ENCODE assay signal across 9 mouse cellular contexts in genomic region chr5:121453743-121454502, GRCm38 (mm10). TPM values are rescaled to one million over a fixed set of nuclear protein-coding genes. Genes with fewer than 3 reads are reported as not detected.
DNase-seq lines count a peak whose midpoint lies in the region; ATAC-seq and TF ChIP-seq lines count a peak whose summit lies in the region.
"Had no signal": no experiment of that assay in that cellular context is flagged by ENCODE, and none has a peak within 500 bp of the region (broad histone marks: within the 10 kb centered on the region; RNA-seq: fewer than 3 reads in every experiment).

No protein-coding gene starts in this region.

- peak overlapping the region; percentile 26; the same call in 1 of the 2 replicates for H3K27ac ChIP-seq in kidney, embryonic 14.5 days (ENCODE audit: low read depth, low read length)
- H3K27ac ChIP-seq in embryonic fibroblast, embryonic 13.5 days (ENCODE audit: insufficient read depth, low read length): no peak overlapping the region
- H3K27ac ChIP-seq in liver, embryonic 14.5 days: no peak overlapping the region; the same call in 1 of the 2 replicates

- TF ChIP-seq CTCF in embryonic fibroblast, embryonic 13.5 days (IDR thresholded peaks at IDR 0.05; ENCODE audit: borderline replicate concordance, insufficient read depth, low read length): no peak
- TF ChIP-seq CTCF in liver, embryonic 14.5 days (IDR thresholded peaks at IDR 0.05; ENCODE audit: low read depth): no peak

- H3K4me1 ChIP-seq in kidney, embryonic 14.5 days (ENCODE audit: control insufficient read depth, insufficient read depth, low read length): peaks cover 24% of the 10 kb centered on the region
- H3K4me1 ChIP-seq in embryonic fibroblast, embryonic 13.5 days (ENCODE audit: control insufficient read depth, insufficient read depth, low read length): 0 out of 2 replicates have a peak, but pooled peaks cover 4% of the 10 kb centered on the region
- peaks cover 8 to 15% of the 10 kb centered on the region in 2 experiments for H3K4me1 ChIP-seq in liver, embryonic 14.5 days (replicated peaks; ENCODE audit: control insufficient read depth in 2 of 2, insufficient read depth in 2 of 2, low read length in 1 of 2)

- H3K9ac ChIP-seq in kidney, embryonic 14.5 days (ENCODE audit: low read depth, low read length): no peak overlapping the region; the same call in 1 of the 2 replicates
- H3K9ac ChIP-seq in liver, embryonic 14.5 days (replicated peaks): no peak overlapping the region

- no peak overlapping the region for H3K4me2 ChIP-seq in kidney, embryonic 14.5 days (replicated peaks; ENCODE audit: low read depth, low read length)
- peak overlapping the region; percentile 86 for H3K4me2 ChIP-seq in liver, embryonic 14.5 days (ENCODE audit: low read depth)

- no peak for DNase-seq in kidney, postnatal 25 days
- DNase-seq in adipocyte (ENCODE audit: low spot score): peak; percentile 52
- no peak for DNase-seq in liver, embryonic 14.5 days (ENCODE audit: low read depth in 3 of 3, low spot score in 3 of 3)
- no peak for DNase-seq in left cerebral cortex, adult 8-10 months (ENCODE audit: low spot score in 2 of 2)
- no peak for DNase-seq in c-Kit-positive CD71-positive TER-119-positive erythroid progenitor cells, embryonic 14.5 days (ENCODE audit: low spot score)

- WGBS in kidney, embryonic 14.5 days: 84% methylated on average over 13 of the region's 13 CpGs
- 85% methylated on average over 13 of the region's 13 CpGs for WGBS in liver, embryonic 14.5 days (ENCODE audit: insufficient replicate concordance)

- no peak for TF ChIP-seq EP300 in liver, embryonic 14.5 days (IDR thresholded peaks at IDR 0.05; ENCODE audit: low read depth)

- no peaks in the 10 kb centered on the region for H3K27me3 ChIP-seq in kidney, embryonic 14.5 days (ENCODE audit: control insufficient read depth, insufficient read depth, low read length)
- H3K27me3 ChIP-seq in liver, embryonic 14.5 days (ENCODE audit: control insufficient read depth, insufficient read depth, low read length): no peaks in the 10 kb centered on the region

- peaks cover 10% of the 10 kb centered on the region for H3K36me3 ChIP-seq in kidney, embryonic 14.5 days (ENCODE audit: control insufficient read depth, insufficient read depth, low read length)
- H3K36me3 ChIP-seq in liver, embryonic 14.5 days (replicated peaks; ENCODE audit: control insufficient read depth, insufficient read depth, low read depth): peaks cover 7% of the 10 kb centered on the region; the same call in 1 of the 2 replicates

- no peak for ATAC-seq in kidney, embryonic 14.5 days (ENCODE audit: low FRiP score, low TSS enrichment)
- no peak for ATAC-seq in liver, embryonic 14.5 days (ENCODE audit: insufficient read depth)

- H3K9me3 ChIP-seq in kidney, embryonic 14.5 days (ENCODE audit: control insufficient read depth, low read length): no peaks in the 10 kb centered on the region
- no peaks in the 10 kb centered on the region for H3K9me3 ChIP-seq in liver, embryonic 14.5 days (ENCODE audit: control insufficient read depth, low read length)

- TF ChIP-seq POLR2A in embryonic fibroblast, embryonic 13.5 days (IDR thresholded peaks at IDR 0.05; ENCODE audit: low read depth, low read length): peak; percentile 22; the same call in 1 of the 2 replicates

- no peak overlapping the region for H3K4me3 ChIP-seq in kidney, embryonic 14.5 days (ENCODE audit: low read length)
- no peak overlapping the region for H3K4me3 ChIP-seq in embryonic fibroblast, embryonic 13.5 days (ENCODE audit: insufficient read depth, low read length)
- no peak overlapping the region for H3K4me3 ChIP-seq in liver, embryonic 14.5 days (ENCODE audit: insufficient read depth in 1 of 2, low read depth in 2 of 2, low read length in 2 of 2)

RNA-seq across cellular contexts. Expression of gene Erp29, which starts 1.6 kb away (rescaled TPM):
- 136 and 142 TPM in 2 replicates for polyA plus RNA-seq in kidney, embryonic 14.5 days (2014; fragmentation: Nextera tagmentation; extraction: Ambion mirVana)
- 135 and 136 TPM in 2 replicates for polyA plus RNA-seq in embryonic fibroblast, embryonic 13.5 days (2011; ENCODE audit: insufficient read length, low read depth, missing spikeins)
- 26.4 and 63.7 TPM in 2 replicates for polyA plus RNA-seq in liver, embryonic 14.5 days (2012; rRNA removed)
- polyA plus RNA-seq in liver, embryonic 14.5 days (2014; fragmentation: Nextera tagmentation; extraction: Ambion mirVana): 74.9 and 82.1 TPM in 2 replicates
- 100 to 1,000 TPM; 116 to 148 (median 130) TPM for total RNA-seq in left cerebral cortex, adult 8-10 months (2022)

RNA-seq across cellular contexts. Expression of gene Tmem116, which starts 2.2 kb away (rescaled TPM):
- 3.7 and 5.0 TPM in 2 replicates for polyA plus RNA-seq in kidney, embryonic 14.5 days (2014; fragmentation: Nextera tagmentation; extraction: Ambion mirVana)
- 2.0 TPM in 1 of 2 replicates, not detected in the other for polyA plus RNA-seq in embryonic fibroblast, embryonic 13.5 days (2011; ENCODE audit: insufficient read length, low read depth, missing spikeins)
- polyA plus RNA-seq in liver, embryonic 14.5 days (2012; rRNA removed): 0.46 and 0.69 TPM in 2 replicates
- 0.57 and 1.0 TPM in 2 replicates for polyA plus RNA-seq in liver, embryonic 14.5 days (2014; fragmentation: Nextera tagmentation; extraction: Ambion mirVana)
- 10 to 100 TPM in 1 of 4 experiments, 1 to 10 TPM in 3; 6.6 to 10.1 (median 7.8) TPM for total RNA-seq in left cerebral cortex, adult 8-10 months (2022)

RNA-seq across cellular contexts. Expression of gene Adam1b, which starts 49.3 kb away (rescaled TPM):
- polyA plus RNA-seq in kidney, embryonic 14.5 days (2014; fragmentation: Nextera tagmentation; extraction: Ambion mirVana): 0.08 and 0.09 TPM in 2 replicates
- polyA plus RNA-seq in embryonic fibroblast, embryonic 13.5 days (2011; ENCODE audit: insufficient read length, low read depth, missing spikeins): not detected in 2 replicates
- polyA plus RNA-seq in liver, embryonic 14.5 days (2012; rRNA removed): not detected in 2 replicates
- polyA plus RNA-seq in liver, embryonic 14.5 days (2014; fragmentation: Nextera tagmentation; extraction: Ambion mirVana): not detected in 2 replicates
- not detected for total RNA-seq in left cerebral cortex, adult 8-10 months (2022)
- polyA plus RNA-seq: cortical plate, adult 2 months; large intestine, adult 2 months had no signal

RNA-seq across cellular contexts. Expression of gene Naa25, which starts 56.2 kb away (rescaled TPM):
- polyA plus RNA-seq in kidney, embryonic 14.5 days (2014; fragmentation: Nextera tagmentation; extraction: Ambion mirVana): 32.8 and 49.7 TPM in 2 replicates
- 24.6 and 34.4 TPM in 2 replicates for polyA plus RNA-seq in embryonic fibroblast, embryonic 13.5 days (2011; ENCODE audit: insufficient read length, low read depth, missing spikeins)
- polyA plus RNA-seq in liver, embryonic 14.5 days (2012; rRNA removed): 6.2 and 8.8 TPM in 2 replicates
- 18.5 and 23.6 TPM in 2 replicates for polyA plus RNA-seq in liver, embryonic 14.5 days (2014; fragmentation: Nextera tagmentation; extraction: Ambion mirVana)
- 10 to 100 TPM; 34.7 to 41.3 (median 36.6) TPM for total RNA-seq in left cerebral cortex, adult 8-10 months (2022)
